Mouse (Mus musculus): Measurements from ENCODE around the gene Cryzl2. TPM values are rescaled to one million over a fixed set of nuclear protein-coding genes. Genes with fewer than 3 reads are reported as not detected.
A peak's percentile ranks its signal among the peaks of the same experiment; 100 is the strongest.

The Cryzl2 gene
- polyA plus RNA-seq, 1 experiment from 2014 or later = 9.4 TPM

DNA sequence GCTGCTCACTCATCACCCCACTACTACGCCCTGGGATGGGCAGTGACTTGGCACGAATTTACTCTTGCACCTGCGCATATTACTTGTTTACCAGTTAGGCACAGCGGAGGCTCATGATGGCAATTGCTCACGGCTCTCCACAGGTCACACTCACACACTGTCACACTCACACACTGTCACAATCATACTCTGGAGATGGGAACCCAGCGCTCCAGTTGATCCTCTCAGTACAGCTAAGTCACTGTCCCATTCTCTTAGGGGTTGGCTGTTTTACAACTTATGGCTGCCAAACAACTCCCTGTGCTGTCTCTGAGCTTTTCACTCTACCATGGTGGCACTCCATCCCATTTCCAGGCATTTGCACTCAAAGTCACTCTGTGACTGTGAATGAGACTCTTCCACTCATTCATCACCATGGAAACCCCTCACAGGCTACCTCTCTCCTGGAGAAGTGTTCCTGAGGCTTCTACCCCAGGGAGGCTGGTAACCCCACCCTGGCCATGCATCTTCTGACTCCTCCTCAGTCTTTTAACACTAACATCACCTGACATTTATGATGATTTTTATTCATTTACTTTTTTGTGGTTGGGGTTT is 43.1 kb downstream of the Cryzl2 start:
- ATAC-seq (ENCODE audit: low FRiP score) = no peak; the same call in 1 of the 2 replicates
- Histone ChIP-seq H3K9ac (no peak overlapping the region), H3K4me1 (0 out of 2 replicates have a peak, but pooled peaks cover 5% of the 10 kb centered on the region), H3K36me3 (no peaks in the 10 kb centered on the region), H3K27ac (no peak overlapping the region), H3K9me3 (replicated peaks) (no peaks in the 10 kb centered on the region), H3K4me2 (replicated peaks) (no peak overlapping the region), H3K27me3 (no peaks in the 10 kb centered on the region), H3K4me3 (no peak overlapping the region)
- WGBS = 92% methylated on average over 6 of the region's 6 CpGs

DNA sequence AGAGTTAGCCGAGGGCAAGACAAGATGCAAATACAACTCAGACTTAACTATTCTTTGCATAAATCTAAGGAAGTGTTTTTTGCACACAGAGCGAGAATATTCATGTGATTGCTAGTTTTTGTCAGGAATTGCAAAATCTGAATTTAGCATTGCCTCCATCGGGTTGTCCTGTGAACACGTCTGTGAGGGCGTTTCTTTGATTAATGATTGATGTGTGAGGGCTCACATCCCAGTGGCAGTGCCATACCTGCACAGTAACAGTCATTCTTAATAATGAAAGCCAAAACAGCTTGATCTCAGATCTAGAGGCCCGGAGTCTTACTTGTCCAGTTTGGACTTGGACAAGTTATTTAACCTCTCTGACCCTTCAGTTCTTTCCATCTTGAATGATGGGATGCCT is 44.7 kb downstream of the Cryzl2 start:
- no peak overlapping the region for H3K4me2 ChIP-seq (replicated peaks)
- 68% methylated on average over 6 of the region's 6 CpGs for WGBS
- H3K27ac ChIP-seq = no peak overlapping the region
- H3K27me3 ChIP-seq = no peaks in the 10 kb centered on the region
- H3K4me3 ChIP-seq = no peak overlapping the region
- H3K9me3 ChIP-seq (replicated peaks) = no peaks in the 10 kb centered on the region
- 0 out of 2 replicates have a peak, but pooled peaks cover 10% of the 10 kb centered on the region for H3K4me1 ChIP-seq
- no peak overlapping the region for H3K9ac ChIP-seq
- H3K36me3 ChIP-seq = no peaks in the 10 kb centered on the region
- ATAC-seq (ENCODE audit: low FRiP score) = no peak

DNA sequence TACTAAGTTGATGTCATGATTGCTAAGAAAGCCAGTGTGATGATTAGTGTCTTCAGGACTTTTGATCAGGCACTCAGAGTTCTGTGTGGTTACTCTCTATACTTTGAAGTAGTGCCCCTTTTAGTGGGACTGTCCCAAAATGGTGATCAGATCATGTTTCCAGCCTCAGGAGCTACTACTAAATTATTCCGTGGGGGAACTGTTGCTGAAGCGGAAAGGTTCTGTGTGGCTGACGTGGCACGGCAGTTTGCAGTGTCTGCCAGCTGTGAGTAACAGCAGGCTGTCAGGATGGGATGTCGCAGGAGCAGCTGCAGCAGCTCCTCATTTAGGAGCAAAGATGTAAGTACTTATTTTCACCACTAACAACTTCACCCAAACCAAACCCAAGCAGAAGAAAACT is 48.1 kb downstream of the Cryzl2 start, which contains the start of gene Sec16b:
Gene Sec16b, plus strand, starts transcription at position 207 of the 400 bp plus-strand sequence.
- Histone ChIP-seq H3K4me2 (replicated peaks) (no peak within 1 kb of the TSS), H3K4me3 (no peak within 1 kb of the TSS), H3K27me3 (no peaks in the 10 kb centered on the region), H3K4me1 (peaks cover 16% of the 10 kb centered on the region; the same call in 1 of the 2 replicates), H3K9me3 (replicated peaks) (no peaks in the 10 kb centered on the region), H3K9ac (no peak within 1 kb of the TSS), H3K27ac (no peak within 1 kb of the TSS), H3K36me3 (no peaks in the 10 kb centered on the region)
- no peak for ATAC-seq (ENCODE audit: low FRiP score)
- WGBS = 17% methylated on average over 5 of the region's 5 CpGs

DNA sequence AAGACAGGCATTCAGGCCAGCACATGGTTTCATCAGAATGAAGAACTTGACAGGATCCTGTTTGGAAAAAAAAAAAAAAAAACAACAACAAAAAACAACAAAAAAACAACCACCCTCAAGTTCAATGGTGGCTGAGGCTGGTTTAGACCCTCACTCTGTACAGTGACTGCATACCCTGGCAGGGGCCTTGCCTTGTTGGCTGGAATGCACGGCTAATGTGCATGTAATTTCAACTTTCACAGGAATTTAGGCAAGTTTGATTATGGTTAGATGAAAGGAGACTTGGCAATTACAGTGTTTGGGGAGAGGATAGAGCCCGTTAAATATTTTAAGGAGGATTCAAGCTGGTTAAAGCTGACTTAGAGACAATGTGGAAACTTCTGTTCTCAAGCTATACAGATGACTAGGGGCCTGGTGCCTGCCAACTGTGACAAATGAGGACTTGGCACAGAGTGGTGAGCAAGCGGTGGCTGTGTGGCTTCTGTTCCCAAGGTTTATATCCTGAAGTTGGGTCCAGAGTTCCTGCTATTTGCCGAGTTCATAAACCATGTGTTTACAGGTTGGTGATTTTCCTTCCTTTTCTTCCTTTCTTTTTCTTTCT is 48.7 kb downstream of the Cryzl2 start:
- no peak overlapping the region for H3K4me3 ChIP-seq
- H3K27me3 ChIP-seq = no peaks in the 10 kb centered on the region
- ATAC-seq (ENCODE audit: low FRiP score) = peak; percentile 60; the same call in 1 of the 2 replicates
- peaks cover 13% of the 10 kb centered on the region; the same call in 1 of the 2 replicates for H3K4me1 ChIP-seq
- no peak overlapping the region for H3K9ac ChIP-seq
- no peak overlapping the region for H3K4me2 ChIP-seq (replicated peaks)
- H3K27ac ChIP-seq = no peak overlapping the region
- WGBS = 35% methylated on average over 4 of the region's 4 CpGs
- no peaks in the 10 kb centered on the region for H3K36me3 ChIP-seq
- H3K9me3 ChIP-seq (replicated peaks) = no peaks in the 10 kb centered on the region

DNA sequence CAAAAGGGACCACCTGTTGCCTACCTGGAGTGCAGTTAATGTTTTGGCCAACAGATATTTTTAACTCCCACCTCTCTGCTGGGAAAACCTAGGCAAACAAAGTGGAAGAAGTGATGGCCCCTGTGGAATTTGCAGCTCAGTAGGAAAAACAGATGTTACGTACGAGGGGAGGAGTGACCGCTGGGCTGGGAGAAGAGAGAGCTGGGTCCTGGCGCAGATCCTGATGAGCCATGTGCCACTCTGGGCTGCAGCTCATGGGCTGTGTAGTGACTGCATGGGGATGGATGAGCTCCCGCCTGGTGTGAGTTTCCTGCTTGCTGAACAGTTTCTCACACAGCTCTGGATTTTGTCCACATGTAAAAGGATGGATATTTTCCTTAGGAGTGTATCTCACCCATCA is 49.4 kb downstream of the Cryzl2 start:
- no peak overlapping the region for H3K27ac ChIP-seq
- no peak overlapping the region for H3K4me3 ChIP-seq
- whole genome bisulfite sequencing = 55% methylated on average over 5 of the region's 5 CpGs
- no peak for ATAC-seq (ENCODE audit: low FRiP score)
- H3K27me3 ChIP-seq = no peaks in the 10 kb centered on the region
- H3K36me3 ChIP-seq = no peaks in the 10 kb centered on the region
- H3K9ac ChIP-seq = no peak overlapping the region
- no peak overlapping the region for H3K4me2 ChIP-seq (replicated peaks)
- no peaks in the 10 kb centered on the region for H3K9me3 ChIP-seq (replicated peaks)
- H3K4me1 ChIP-seq = peaks cover 13% of the 10 kb centered on the region; the same call in 1 of the 2 replicates

DNA sequence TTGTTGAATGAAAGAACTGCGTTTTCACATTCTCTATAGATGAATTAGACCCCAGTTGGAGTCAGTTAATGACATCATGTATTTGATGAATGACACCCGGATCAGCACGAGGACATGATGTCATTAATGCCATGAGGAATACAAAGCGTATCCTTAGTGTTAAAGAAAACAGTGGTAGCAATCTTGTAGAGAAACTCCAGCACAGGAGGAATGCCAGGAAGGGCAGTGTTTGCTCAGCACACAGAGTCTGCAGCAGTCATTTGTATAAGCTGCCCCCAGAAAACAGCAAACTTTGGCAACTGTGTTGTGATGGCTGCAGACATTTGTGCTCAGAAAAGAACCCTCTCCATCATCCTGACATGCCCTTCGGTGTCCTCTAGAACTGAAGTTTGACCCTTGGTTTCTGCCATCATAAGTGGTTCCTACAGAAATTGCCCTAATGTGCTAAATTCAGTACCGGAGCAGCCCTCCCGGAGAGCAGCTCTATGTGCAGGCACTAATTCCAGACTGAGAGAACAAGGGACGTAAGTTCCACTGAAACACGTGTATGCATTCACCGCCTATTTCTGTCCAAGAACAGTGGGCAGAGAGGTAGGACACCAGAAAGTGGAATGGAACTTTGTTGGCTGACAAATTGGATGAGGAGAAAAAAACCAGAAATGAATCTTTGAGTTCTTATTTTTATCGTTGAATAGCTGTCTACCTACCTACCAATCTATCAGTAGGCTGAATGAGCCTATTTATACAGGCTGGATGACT is 54.5 kb downstream of the Cryzl2 start:
- 64% methylated on average over 11 of the region's 11 CpGs for WGBS
- no peaks in the 10 kb centered on the region for H3K27me3 ChIP-seq
- H3K9ac ChIP-seq = no peak overlapping the region
- no peak overlapping the region for H3K4me3 ChIP-seq
- no peak overlapping the region for H3K4me2 ChIP-seq (replicated peaks)
- H3K9me3 ChIP-seq (replicated peaks) = no peaks in the 10 kb centered on the region
- no peaks in the 10 kb centered on the region for H3K36me3 ChIP-seq
- H3K27ac ChIP-seq = no peak overlapping the region
- H3K4me1 ChIP-seq = peaks cover 9% of the 10 kb centered on the region; the same call in 1 of the 2 replicates
- ATAC-seq (ENCODE audit: low FRiP score) = no peak

DNA sequence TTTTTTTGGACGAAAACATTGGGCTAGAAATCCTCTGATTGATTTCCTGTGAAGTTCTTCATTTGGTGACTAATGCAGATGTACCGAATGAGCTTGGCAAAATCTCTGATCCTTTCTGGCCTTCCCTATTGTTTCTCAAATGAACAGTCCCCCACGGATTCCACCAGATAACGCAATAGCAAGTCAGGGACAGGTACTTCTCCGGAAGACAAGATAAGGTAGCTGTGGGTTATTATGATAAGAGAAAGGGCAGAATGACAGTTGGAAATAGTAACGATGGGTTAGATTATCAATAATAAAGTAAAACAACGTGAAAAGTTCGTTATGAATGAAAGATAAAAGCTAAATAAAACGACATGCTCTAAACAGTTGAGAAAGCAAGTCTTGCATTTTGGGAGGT is 55.2 kb downstream of the Cryzl2 start:
- Histone ChIP-seq H3K4me2 (replicated peaks) (no peak overlapping the region), H3K4me1 (peaks cover 10% of the 10 kb centered on the region; the same call in 1 of the 2 replicates), H3K27me3 (no peaks in the 10 kb centered on the region), H3K36me3 (no peaks in the 10 kb centered on the region), H3K27ac (no peak overlapping the region), H3K9ac (no peak overlapping the region), H3K9me3 (replicated peaks) (no peaks in the 10 kb centered on the region), H3K4me3 (no peak overlapping the region)
- no peak for ATAC-seq (ENCODE audit: low FRiP score)
- 81% methylated on average over 9 of the region's 9 CpGs for WGBS

DNA sequence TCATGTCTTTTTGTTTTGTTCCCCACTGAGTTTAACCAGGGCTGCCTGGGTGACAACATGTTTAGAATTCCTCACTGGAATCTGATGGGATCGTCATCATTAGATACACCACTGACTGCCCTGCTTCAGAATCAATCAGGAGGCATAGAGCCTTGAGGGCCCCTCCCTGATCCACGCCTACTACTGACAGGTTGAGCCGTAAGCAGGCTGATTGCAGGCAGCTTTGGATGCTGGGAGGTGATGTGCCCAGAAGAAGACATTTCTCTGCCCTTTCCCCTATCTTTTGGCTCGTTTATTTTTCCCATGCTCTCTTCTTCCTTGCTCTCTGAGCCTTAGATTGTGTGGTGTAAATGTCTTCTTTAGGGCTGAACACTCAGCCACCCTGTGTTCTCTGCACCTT is 55.9 kb downstream of the Cryzl2 start:
- Histone ChIP-seq H3K36me3 (no peaks in the 10 kb centered on the region), H3K4me3 (no peak overlapping the region), H3K4me1 (peaks cover 11% of the 10 kb centered on the region; the same call in 1 of the 2 replicates), H3K4me2 (replicated peaks) (no peak overlapping the region), H3K27ac (no peak overlapping the region), H3K9me3 (replicated peaks) (no peaks in the 10 kb centered on the region), H3K9ac (no peak overlapping the region), H3K27me3 (no peaks in the 10 kb centered on the region)
- no peak for ATAC-seq (ENCODE audit: low FRiP score)
- 77% methylated on average over 4 of the region's 4 CpGs for WGBS

DNA sequence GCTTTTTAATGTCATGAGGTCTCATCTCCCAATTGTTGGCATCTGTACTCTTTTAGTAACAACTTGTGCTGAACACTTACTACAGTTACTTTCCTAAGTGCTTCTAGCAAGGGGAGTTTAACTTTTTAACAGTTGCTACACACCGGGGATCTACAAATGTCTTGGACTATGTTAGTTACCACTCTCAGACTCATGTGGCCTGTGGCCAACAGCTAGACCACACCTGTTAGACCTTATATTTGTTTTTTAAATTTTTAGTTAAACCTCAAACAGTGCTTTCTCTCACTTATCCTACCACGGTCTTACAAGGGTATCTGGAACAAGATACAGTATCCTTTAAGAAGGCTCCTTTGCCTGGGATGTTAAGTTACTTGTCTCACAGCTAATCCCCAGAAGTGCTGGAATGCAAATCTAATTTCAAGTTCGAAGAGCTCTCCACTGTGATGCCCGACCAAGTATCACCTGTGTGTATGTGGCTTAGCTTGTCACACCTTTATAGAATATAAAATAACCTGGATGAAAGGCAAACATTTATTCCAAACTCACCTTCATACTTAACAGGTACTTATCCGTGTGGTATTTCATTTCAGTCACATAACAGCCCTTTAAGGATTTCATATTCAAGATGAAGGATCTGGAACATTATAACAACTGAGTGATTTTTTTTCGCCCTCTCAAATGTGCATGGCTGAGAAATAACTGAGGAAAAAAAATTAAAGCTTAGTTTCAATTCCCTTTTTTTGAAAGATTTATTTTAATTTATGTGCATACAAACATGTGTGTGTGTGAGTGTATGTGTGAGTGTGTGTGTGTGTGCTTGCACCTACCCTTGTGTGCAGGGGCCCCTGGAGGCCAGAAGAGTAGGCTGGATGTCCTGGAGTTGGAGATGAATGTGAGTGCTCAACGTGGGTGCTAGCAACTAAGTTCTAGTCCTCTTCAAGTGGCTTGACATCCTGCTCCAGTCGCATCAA is 58.7 kb downstream of the Cryzl2 start:
- Histone ChIP-seq H3K36me3 (no peaks in the 10 kb centered on the region), H3K9me3 (replicated peaks) (no peaks in the 10 kb centered on the region), H3K27me3 (no peaks in the 10 kb centered on the region), H3K4me2 (replicated peaks) (no peak overlapping the region), H3K4me3 (no peak overlapping the region), H3K9ac (no peak overlapping the region), H3K27ac (no peak overlapping the region), H3K4me1 (0 out of 2 replicates have a peak, but pooled peaks cover 2% of the 10 kb centered on the region)
- ATAC-seq (ENCODE audit: low FRiP score) = no peak
- WGBS = 87% methylated on average over 8 of the region's 8 CpGs

DNA sequence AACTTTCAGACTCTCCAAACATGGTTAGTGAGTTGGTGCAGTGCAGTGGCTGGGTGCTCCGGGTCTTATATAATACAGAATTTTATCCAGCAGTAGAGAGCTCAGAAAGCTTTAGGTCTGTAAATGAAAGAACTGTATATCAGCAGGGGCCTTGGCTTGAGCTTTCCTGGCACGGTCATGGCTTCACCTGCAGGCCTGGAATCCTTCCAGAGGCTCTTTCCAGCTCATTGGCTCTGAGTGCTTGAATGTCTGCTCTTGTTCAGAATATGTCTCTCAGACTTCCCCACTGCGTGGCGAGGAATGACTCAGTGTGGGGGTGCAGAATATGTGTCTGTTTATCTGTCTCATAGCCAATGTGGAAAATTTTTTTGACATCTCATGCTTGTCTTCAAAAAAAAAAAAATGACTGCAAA is 59.7 kb downstream of the Cryzl2 start:
- WGBS = 58% methylated on average over 4 of the region's 4 CpGs
- no peak for ATAC-seq (ENCODE audit: low FRiP score)
- H3K4me3 ChIP-seq = no peak overlapping the region

DNA sequence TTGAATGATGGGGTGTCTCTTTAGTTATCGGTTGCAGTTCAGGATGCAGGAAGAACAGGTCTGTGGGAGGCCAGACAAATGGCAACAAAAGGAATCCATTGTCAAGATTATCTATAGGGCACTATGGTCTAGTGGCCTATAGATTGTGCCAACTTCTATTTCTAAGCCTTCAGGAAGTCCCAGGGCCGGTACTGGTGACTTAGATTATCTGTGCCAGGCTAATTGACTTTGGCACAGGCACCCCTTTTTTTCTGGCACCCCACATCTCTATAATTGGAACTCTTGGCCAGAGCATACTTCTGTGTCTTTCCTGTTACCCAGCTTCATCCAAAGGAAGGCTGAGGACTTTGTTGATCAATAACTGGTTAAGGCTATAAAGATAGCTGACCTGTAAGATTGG is 61.0 kb downstream of the Cryzl2 start:
- no peak overlapping the region for H3K27ac ChIP-seq
- ATAC-seq (ENCODE audit: low FRiP score) = no peak
- no peak overlapping the region for H3K4me3 ChIP-seq
- 0 out of 2 replicates have a peak, but pooled peaks cover 2% of the 10 kb centered on the region for H3K4me1 ChIP-seq
- H3K4me2 ChIP-seq (replicated peaks) = no peak overlapping the region
- no peaks in the 10 kb centered on the region for H3K27me3 ChIP-seq
- WGBS = 79% methylated on average over 2 of the region's 2 CpGs
- no peaks in the 10 kb centered on the region for H3K36me3 ChIP-seq
- H3K9ac ChIP-seq = no peak overlapping the region
- H3K9me3 ChIP-seq (replicated peaks) = no peaks in the 10 kb centered on the region

More for the DNA sequence above, 59.7 kb downstream of the Cryzl2 start:
- Histone ChIP-seq H3K27ac (no peak overlapping the region), H3K9ac (no peak overlapping the region), H3K36me3 (no peaks in the 10 kb centered on the region), H3K4me2 (replicated peaks) (no peak overlapping the region), H3K4me1 (0 out of 2 replicates have a peak, but pooled peaks cover 2% of the 10 kb centered on the region), H3K9me3 (replicated peaks) (no peaks in the 10 kb centered on the region), H3K27me3 (no peaks in the 10 kb centered on the region)
